Mouse (Mus musculus) ES-E14 (cell line): ENCODE results near the gene Fcamr.

Source experiments
- CHD2 ChIP-seq: IDR thresholded peaks from 2 replicates; pipeline ENCODE4 v1.6.1; 2014; ENCODE audit warnings: mild to moderate bottlenecking, low read depth, low read length, inconsistent platforms
- HCFC1 ChIP-seq: IDR thresholded peaks from 2 replicates; pipeline ENCODE4 v1.6.1; 2012; ENCODE audit warnings: low read length, inconsistent platforms, borderline replicate concordance; ENCODE audit not compliant: insufficient read depth

DNA sequence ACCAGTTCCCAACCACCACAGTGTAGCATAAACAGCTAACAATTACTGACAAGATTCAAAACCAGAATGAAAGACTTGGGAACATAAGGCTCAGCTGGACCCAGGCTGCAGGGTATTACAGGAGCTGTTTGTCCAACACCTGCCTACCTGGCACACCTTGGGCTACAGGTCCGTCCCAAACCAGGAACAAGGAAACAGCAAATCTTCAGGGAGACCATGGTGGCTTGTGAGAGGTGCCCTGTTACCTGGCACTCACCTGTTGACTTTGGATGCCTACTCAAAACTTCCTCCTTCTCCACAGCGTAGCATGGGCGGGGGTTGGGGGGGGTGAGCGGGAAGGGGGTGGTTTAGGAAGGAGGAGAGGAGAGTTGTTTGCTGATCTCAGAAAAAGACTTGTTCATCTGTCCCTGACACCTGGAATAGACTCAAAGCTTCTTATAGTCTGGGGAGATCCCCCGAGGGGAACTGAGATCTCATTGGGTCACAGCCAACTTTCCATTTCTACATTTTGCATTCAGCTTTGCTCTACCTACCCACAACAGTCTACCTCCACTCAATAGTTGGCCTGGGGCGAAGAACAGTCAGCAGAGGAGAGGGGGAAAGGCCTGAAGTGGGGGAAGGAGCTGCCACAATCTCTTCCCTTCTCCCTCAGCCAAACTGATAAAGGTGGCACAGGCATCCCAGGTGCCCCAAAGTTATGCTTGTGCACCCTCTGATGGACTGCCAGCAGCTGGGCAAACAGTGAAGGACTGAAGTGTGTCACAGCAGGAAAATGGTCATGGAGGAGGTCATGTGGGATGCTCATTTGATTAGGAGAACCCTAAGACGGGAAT is 19.8 kb downstream of the Fcamr start:
- TF ChIP-seq CHD2: no peak
- TF ChIP-seq HCFC1: no peak
